Mouse (Mus musculus) embryonic facial prominence, embryonic 14.5 days (tissue): ENCODE measurements around the gene Spata19. TPM values are rescaled to one million over a fixed set of nuclear protein-coding genes. Genes with fewer than 3 reads are reported as not detected.

Experiments
- polyA plus RNA-seq: library from polyadenylated mRNA; unstranded; fragments of >200 nt; fragmentation: Nextera tagmentation; extraction: Ambion mirVana; gene quantifications from 2 replicates; pipeline ENCODE4 v1.2.1, GENCODE M21; 2014

Spata19 gene
- polyA plus RNA-seq, 1 experiment from 2014 or later = not detected

Other genes starting within 250 kb of the Spata19 start
- 121 and 122 TPM in 2 replicates for gene Jam3, start 241.4 kb upstream of the Spata19 start, polyA plus RNA-seq
- 3.0 and 3.3 TPM in 2 replicates for gene Igsf9b, start 97.6 kb upstream of the Spata19 start, polyA plus RNA-seq